Mouse (Mus musculus) embryonic facial prominence, embryonic 13.5 days (tissue): ENCODE data around the gene Rtbdn. TPM values are rescaled to one million over a fixed set of nuclear protein-coding genes. Genes with fewer than 3 reads are reported as not detected.

Experiments used
- ATAC-seq: fragments of 200-750 bp; cut with Nextera tagmentation; 2 replicates; pipeline ENCODE4 v1.8.0; 2017; ENCODE audit warnings: low read depth; ENCODE audit not compliant: insufficient number of reproducible peaks, insufficient read depth, low FRiP score, low TSS enrichment
- H3K27ac ChIP-seq: fragments of 300-500 bp; sonication (generic); 2 replicates; pipeline ENCODE4 v1.5.1; 2015; ENCODE audit warnings: moderate library complexity, mild to moderate bottlenecking, inconsistent platforms
- H3K27me3 ChIP-seq: fragments of 300-500 bp; sonication (generic); 2 replicates; pipeline ENCODE4 v1.6.1; 2015; ENCODE audit warnings: mild to moderate bottlenecking, inconsistent platforms
- H3K36me3 ChIP-seq: fragments of 300-500 bp; sonication (generic); 2 replicates; pipeline ENCODE4 v1.6.1; 2015; ENCODE audit warnings: mild to moderate bottlenecking, inconsistent platforms
- H3K4me1 ChIP-seq: fragments of 300-500 bp; sonication (generic); 2 replicates; pipeline ENCODE4 v1.6.1; 2015; ENCODE audit warnings: inconsistent platforms
- H3K4me2 ChIP-seq: fragments of 300-500 bp; sonication (generic); 2 replicates; pipeline ENCODE4 v1.6.1; 2015; ENCODE audit warnings: moderate library complexity, mild to moderate bottlenecking, inconsistent platforms
- H3K4me3 ChIP-seq: fragments of 300-500 bp; sonication (generic); 2 replicates; pipeline ENCODE4 v1.5.1; 2015; ENCODE audit warnings: mild to moderate bottlenecking, inconsistent platforms
- H3K9ac ChIP-seq: fragments of 300-500 bp; sonication (generic); 2 replicates; pipeline ENCODE4 v1.6.1; 2015; ENCODE audit warnings: mild to moderate bottlenecking, inconsistent platforms
- H3K9me3 ChIP-seq: fragments of 300-500 bp; sonication (generic); 2 replicates; pipeline ENCODE4 v1.6.1; 2016; ENCODE audit warnings: inconsistent platforms
- WGBS: fragments of 180-500 bp; shearing (Covaris S2); methylation state at CpG from one replicate; pipeline ENCODE4 v1.1.7; 2015; ENCODE audit warnings: mixed read lengths; 5-methylcytosine and 5-hydroxymethylcytosine counted together
- polyA plus RNA-seq: library from polyadenylated mRNA; unstranded; fragments of >200 nt; fragmentation: Nextera tagmentation; extraction: Ambion mirVana; gene quantifications from 2 replicates; pipeline ENCODE4 v1.2.1, GENCODE M21; 2015

Rtbdn gene
- polyA plus RNA-seq, 1 experiment from 2014 or later = 0.39 TPM

DNA sequence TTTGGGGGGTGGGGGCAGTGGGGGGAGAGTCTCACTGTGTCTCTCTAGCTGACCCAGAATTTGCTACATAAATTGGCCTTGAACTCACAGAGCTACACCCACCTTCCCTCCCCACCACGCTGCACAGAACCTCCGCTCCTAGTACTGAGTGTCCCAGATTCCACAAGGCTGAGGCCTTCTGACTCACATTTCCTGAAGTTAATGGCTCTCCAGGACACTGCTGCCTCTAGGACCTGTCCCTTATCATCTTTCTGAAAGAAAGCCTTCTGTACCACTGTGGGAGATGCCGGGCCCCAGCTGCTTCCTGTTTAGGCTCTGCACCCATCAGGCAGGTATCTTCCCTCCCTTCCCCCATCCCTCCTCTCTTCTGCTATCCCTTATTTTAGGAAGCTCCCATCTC is 19.8 kb downstream of the Rtbdn start:
- WGBS = 54% methylated on average over 3 of the region's 3 CpGs
- peaks cover 44% of the 10 kb centered on the region for H3K4me1 ChIP-seq
- peak overlapping the region; percentile 69; the same call in 1 of the 2 replicates for H3K4me3 ChIP-seq
- H3K4me2 ChIP-seq = peak overlapping the region; percentile 94
- H3K27me3 ChIP-seq = no peaks in the 10 kb centered on the region
- no peaks in the 10 kb centered on the region for H3K9me3 ChIP-seq
- no peak overlapping the region for H3K9ac ChIP-seq
- no peak for ATAC-seq
- peaks cover 15% of the 10 kb centered on the region for H3K36me3 ChIP-seq
- H3K27ac ChIP-seq = peak overlapping the region; percentile 80

DNA sequence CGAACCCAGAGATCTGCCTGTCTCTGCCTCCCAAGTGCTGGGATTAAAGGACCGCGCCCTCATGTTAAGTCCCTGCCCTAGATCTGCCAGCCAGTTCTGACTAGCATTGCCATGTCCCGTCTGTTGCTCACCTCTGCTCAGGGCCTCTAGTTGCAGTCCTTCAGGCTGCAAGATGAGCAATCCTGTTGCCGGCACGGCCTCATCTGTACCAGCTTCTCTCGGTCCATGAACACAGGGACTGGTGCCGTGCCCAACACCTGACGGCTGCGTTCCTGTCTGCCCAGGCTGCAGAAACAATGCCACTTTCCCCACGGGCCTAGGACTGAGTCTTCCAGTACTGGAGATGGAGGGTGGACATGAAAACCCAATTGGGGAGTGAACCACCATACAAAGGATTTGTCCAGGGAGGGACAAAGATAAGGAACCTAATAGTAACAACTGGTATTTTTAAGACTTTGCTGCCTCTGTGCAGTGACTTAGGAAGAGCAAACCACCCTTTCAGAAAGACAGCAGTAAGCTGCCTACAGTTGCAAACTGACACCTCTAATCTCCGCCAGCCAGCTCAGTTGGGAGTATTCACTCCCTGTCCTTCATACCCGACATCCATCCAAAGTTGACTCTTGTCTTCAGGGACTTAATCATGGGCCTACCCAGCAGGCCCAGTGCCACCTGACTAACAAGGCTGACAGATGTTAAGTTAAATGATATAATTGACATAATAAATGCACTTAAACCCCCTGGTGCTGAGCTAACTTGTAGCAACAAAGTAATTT is 20.9 kb downstream of the Rtbdn start:
- H3K4me2 ChIP-seq = peak overlapping the region; percentile 94
- peaks cover 26% of the 10 kb centered on the region for H3K36me3 ChIP-seq
- H3K27ac ChIP-seq = no peak overlapping the region
- no peak for ATAC-seq
- H3K9ac ChIP-seq = no peak overlapping the region
- H3K27me3 ChIP-seq = no peaks in the 10 kb centered on the region
- peaks cover 47% of the 10 kb centered on the region for H3K4me1 ChIP-seq
- 88% methylated on average over 13 of the region's 13 CpGs for WGBS
- H3K9me3 ChIP-seq = no peaks in the 10 kb centered on the region
- no peak overlapping the region for H3K4me3 ChIP-seq

DNA sequence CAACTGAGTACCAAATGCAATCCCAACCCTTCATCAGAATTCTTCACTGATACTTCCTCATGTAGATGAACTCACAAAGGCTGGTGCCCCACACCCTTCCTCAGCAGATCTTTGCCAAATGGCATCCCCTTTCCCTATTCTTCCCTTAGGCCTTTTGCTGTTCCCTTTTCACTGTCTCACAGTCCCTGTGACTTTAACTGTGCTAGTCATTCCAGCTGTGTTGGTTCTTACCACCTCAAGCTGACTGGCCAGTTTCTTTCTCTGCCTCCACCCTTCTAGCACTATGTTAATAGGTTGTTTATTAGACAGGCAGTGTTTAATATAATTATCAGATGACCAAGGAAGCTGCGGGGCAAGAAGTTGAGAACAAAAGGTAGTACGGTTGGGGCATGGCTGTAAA is 21.9 kb downstream of the Rtbdn start:
- Histone ChIP-seq H3K36me3 (peaks cover 30% of the 10 kb centered on the region), H3K27ac (peak overlapping the region; percentile 87), H3K9ac (peak overlapping the region; percentile 93), H3K4me2 (peak overlapping the region; percentile 94), H3K4me1 (peaks cover 47% of the 10 kb centered on the region), H3K9me3 (no peaks in the 10 kb centered on the region), H3K4me3 (peak overlapping the region; percentile 79), H3K27me3 (no peaks in the 10 kb centered on the region)
- ATAC-seq = no peak
- 20% methylated on average over 2 of the region's 2 CpGs for WGBS

DNA sequence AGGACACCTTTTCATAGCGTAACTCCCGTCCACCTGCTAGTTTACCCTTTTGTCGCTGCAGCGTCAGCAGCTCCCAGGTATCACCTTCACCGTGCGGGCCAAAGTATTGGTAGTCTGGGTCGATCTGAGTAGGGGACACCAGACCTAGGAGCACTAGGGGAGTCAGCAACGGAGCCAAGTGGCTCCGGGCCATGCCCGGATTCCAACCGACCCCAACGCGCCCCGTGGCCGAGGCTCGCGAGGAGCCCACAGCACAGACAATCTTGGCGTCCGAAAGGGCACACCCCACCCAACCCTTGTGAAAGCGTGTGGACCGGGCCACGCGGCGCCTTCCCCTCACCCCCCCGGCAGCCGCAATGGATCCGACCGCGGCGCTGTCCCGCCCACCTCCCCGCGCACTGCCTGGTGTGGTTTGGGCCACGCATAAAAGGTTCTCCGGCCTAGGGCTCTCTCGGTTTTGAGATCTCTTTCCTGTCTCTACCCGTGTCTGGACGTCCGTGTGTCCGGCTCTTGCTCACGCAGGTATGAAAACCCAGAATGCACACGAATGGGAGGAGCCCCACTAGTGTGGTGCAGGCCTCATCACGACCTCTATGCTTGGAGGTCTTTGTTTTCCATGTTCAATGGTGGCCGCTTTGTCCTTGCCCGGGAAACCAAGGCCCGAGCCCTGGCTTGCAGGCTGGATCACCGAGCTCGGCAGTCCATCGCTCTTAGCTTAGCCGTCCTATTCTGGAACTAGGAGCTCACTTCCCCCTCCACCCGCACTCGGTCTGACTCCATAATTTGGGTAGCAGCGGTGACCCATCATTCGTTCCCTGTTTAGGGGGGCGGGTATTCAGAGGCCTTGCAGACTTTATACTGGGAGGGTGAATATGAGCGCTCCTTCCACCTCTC is 22.7 kb downstream of the Rtbdn start, which contains the start of the genes Gm49661, Prdx2 and Rnaseh2a:
Gene Gm49661, minus strand, starts transcription at position 193 of the 894 bp plus-strand sequence.
Gene Prdx2, plus strand, starts transcription at position 347 of the 894 bp plus-strand sequence.
Gene Rnaseh2a, minus strand, starts transcription at position 527 of the 894 bp plus-strand sequence.
- H3K36me3 ChIP-seq = peaks cover 38% of the 10 kb centered on the region
- H3K4me3 ChIP-seq = peak within 1 kb of the TSS; percentile 79
- under 1% methylated on average over 56 of the region's 56 CpGs for WGBS
- H3K9ac ChIP-seq = peak within 1 kb of the TSS; percentile 93
- H3K4me1 ChIP-seq = peaks cover 54% of the 10 kb centered on the region
- no peaks in the 10 kb centered on the region for H3K27me3 ChIP-seq
- peak within 1 kb of the TSS; percentile 94 for H3K4me2 ChIP-seq
- no peaks in the 10 kb centered on the region for H3K9me3 ChIP-seq
- peak within 1 kb of the TSS; percentile 87 for H3K27ac ChIP-seq
- ATAC-seq = peak; percentile 77

DNA sequence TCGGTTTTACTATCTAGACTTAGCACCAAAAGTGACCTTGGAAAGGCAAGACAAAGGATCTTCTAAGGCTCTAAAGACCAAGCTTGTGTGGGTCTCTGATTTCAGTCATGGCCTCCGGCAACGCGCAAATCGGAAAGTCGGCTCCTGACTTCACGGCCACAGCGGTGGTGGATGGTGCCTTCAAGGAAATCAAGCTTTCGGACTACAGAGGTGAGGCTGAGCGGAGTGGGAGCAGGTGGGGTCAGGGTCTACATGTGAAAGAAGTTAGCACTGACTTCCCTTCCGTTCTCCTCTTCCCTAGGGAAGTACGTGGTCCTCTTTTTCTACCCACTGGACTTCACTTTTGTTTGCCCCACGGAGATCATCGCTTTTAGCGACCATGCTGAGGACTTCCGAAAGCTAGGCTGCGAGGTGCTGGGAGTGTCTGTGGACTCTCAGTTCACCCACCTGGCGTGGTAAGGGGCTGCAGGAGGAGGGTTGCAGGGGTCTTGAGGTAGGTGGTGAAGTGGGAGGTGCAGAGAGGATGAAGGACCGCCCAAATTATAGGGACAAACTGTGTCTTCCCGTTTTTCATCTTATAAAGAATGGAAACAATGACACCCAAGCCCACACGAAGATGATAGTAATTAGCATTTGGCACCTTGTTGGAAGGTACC is 23.5 kb downstream of the Rtbdn start:
- ATAC-seq = no peak
- Histone ChIP-seq H3K27me3 (no peaks in the 10 kb centered on the region), H3K9ac (peak overlapping the region; percentile 93), H3K27ac (peak overlapping the region; percentile 87), H3K4me1 (peaks cover 52% of the 10 kb centered on the region), H3K4me3 (peak overlapping the region; percentile 79), H3K36me3 (peaks cover 38% of the 10 kb centered on the region), H3K4me2 (peak overlapping the region; percentile 94), H3K9me3 (no peaks in the 10 kb centered on the region)
- WGBS = 5% methylated on average over 21 of the region's 21 CpGs

DNA sequence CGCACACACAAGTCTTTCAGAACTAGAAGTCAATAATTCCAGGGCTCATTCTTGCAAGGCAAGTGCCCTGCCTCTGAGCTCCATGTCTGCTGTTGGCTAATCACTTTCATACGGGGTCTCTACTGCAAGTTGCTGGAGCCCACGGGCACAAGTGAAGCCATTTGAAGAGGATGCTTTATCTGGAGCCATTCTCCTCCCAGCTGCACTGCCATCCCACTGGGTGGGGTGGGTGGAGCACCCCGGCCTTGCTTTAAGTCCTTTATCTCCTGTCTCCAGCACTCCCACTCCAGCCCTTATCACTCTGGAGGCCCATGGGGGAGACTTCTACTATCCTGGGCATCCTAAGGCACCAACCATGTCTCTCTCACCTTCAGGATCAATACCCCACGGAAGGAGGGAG is 24.1 kb downstream of the Rtbdn start:
- WGBS = 47% methylated on average over 5 of the region's 5 CpGs
- H3K27ac ChIP-seq = peak overlapping the region; percentile 87; the same call in 1 of the 2 replicates
- no peaks in the 10 kb centered on the region for H3K27me3 ChIP-seq
- H3K4me1 ChIP-seq = peaks cover 54% of the 10 kb centered on the region
- H3K9ac ChIP-seq = peak overlapping the region; percentile 93
- ATAC-seq = no peak
- peak overlapping the region; percentile 79 for H3K4me3 ChIP-seq
- no peaks in the 10 kb centered on the region for H3K9me3 ChIP-seq
- peak overlapping the region; percentile 94 for H3K4me2 ChIP-seq
- peaks cover 38% of the 10 kb centered on the region for H3K36me3 ChIP-seq

DNA sequence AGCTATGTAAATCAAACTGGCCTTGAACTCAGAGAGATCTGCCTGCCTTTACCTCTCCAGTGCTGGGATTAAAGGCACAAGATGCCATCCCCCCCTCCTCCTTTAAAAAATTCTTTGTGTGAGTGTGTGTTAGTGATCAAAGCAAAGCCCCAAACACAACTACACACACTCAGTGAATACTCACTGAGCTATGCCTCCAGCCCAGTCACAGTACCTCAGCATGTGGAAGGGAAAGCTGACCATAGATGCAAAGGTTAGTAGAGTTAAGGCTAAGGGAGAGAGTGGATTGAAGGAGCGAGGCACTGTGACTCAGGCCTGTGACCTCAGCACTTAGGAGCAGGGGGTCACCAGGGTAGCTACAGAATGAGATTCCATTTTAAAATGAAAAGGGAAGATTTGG is 26.3 kb downstream of the Rtbdn start:
- no peak for ATAC-seq
- peaks cover 38% of the 10 kb centered on the region for H3K36me3 ChIP-seq
- peaks cover 58% of the 10 kb centered on the region for H3K4me1 ChIP-seq
- peaks cover 15% of the 10 kb centered on the region for H3K27me3 ChIP-seq
- no peak overlapping the region for H3K4me2 ChIP-seq
- no peak overlapping the region for H3K27ac ChIP-seq
- H3K9ac ChIP-seq = no peak overlapping the region
- H3K4me3 ChIP-seq = no peak overlapping the region
- 97% methylated on average over 1 of the region's 1 CpGs for WGBS
- no peaks in the 10 kb centered on the region for H3K9me3 ChIP-seq

DNA sequence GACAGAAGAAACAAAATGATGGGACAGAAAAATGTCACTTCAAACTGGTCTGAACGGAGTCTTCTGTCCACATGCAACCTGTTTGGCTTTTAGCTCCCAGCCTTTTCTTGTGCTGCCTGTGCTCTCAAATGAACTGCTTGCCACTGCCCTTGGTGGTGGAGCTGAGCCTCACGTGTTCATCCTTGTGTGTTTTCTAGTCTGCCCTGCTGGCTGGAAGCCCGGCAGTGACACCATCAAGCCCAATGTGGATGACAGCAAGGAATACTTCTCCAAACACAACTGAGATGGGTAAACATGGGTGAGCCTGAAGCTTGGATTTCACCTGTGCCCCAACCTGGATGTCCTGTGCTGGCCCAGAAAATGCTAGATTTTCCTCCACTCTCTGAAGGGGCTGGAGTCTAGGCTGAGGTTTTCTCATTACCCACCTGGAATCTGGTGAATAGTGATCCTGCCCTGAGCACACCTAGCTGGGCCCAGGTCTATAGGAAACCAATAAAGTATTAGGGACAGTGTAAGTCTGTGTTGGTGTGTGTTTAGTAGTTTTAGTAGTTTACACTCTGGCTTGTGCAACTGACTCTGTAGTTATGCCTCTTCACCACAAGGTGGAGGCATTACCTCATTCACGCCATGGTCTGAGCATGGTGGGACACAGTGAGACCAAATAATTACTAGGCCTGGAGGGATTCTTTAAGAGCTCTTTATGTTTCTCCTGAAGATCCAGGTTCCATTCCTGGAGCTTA is 27.2 kb downstream of the Rtbdn start:
- H3K27me3 ChIP-seq = peaks cover 24% of the 10 kb centered on the region
- WGBS = 66% methylated on average over 4 of the region's 4 CpGs
- H3K4me3 ChIP-seq = no peak overlapping the region
- H3K9ac ChIP-seq = no peak overlapping the region
- no peak for ATAC-seq
- H3K9me3 ChIP-seq = no peaks in the 10 kb centered on the region
- H3K36me3 ChIP-seq = peaks cover 38% of the 10 kb centered on the region
- no peak overlapping the region for H3K4me2 ChIP-seq
- no peak overlapping the region; the same call in 1 of the 2 replicates for H3K27ac ChIP-seq
- H3K4me1 ChIP-seq = peaks cover 59% of the 10 kb centered on the region

DNA sequence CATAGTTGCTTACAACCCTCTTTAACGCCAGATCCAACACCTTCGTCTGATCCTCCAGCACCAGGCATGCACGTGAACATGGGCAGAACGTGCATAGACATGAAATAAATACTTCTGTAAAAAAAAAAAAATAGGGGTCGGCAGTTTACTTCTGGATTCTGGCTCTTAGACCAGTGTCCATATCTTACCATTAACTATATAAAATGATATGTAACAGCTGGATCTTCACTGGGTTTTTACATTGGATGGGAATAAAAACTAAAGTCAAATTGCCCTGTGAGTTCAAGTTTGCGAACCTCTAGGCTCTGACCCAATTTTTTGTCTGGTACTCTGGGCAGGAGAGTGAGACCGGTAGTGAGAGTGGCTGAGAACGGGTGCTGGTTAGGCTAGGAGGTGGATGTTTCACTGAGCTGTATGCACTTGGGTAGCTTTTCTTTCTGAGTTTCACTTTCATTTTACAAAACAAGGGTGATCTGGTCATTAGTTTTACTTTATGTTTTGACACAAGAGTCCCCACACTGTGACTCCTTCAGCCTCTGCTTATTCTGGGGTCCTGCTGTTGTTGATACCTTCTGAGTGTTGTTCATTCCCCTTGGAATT is 27.9 kb downstream of the Rtbdn start:
- Histone ChIP-seq H3K27ac (no peak overlapping the region; the same call in 1 of the 2 replicates), H3K36me3 (peaks cover 38% of the 10 kb centered on the region), H3K4me2 (no peak overlapping the region), H3K9ac (no peak overlapping the region), H3K4me1 (peaks cover 65% of the 10 kb centered on the region), H3K9me3 (no peaks in the 10 kb centered on the region), H3K4me3 (no peak overlapping the region), H3K27me3 (peaks cover 31% of the 10 kb centered on the region)
- WGBS = 73% methylated on average over 8 of the region's 8 CpGs
- ATAC-seq = no peak

DNA sequence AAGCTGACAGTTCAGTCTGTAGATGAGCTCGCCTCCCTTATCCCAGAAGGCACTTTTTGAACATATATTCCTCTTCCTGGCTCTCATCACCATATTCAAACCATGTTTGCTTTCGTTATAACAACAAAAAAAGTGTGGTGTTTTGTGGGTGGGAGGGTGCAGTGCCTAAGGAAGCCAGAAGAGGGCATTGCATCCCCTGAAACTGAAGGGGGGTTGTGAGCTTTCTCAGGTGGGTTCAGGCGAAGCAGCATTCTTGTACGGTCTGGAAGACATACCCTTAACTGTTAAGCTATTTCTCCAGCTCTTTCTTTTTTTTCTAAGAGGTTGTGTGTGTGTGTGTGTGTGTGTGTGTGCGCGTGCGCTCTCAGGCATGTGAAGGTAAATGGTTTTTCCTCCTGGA is 28.6 kb downstream of the Rtbdn start:
- Histone ChIP-seq H3K9ac (0 out of 2 replicates have a peak overlapping the region, but pooled peaks have one; percentile 77), H3K36me3 (peaks cover 38% of the 10 kb centered on the region), H3K9me3 (no peaks in the 10 kb centered on the region), H3K4me1 (peaks cover 71% of the 10 kb centered on the region), H3K27me3 (peaks cover 32% of the 10 kb centered on the region), H3K27ac (peak overlapping the region; percentile 78; the same call in 1 of the 2 replicates), H3K4me3 (peak overlapping the region; percentile 60; the same call in 1 of the 2 replicates), H3K4me2 (peak overlapping the region; percentile 100)
- no peak for ATAC-seq
- 33% methylated on average over 7 of the region's 7 CpGs for WGBS
